Mouse (Mus musculus) liver, adult 2 months (tissue): ENCODE results near the gene Arpc2. TPM values are rescaled to one million over a fixed set of nuclear protein-coding genes. Genes with fewer than 3 reads are reported as not detected.

ENCODE experiments used
- DNase-seq: peaks from one replicate; pipeline ENCODE4 v3.0.0-alpha.2; 2011; ENCODE audit warnings: low read depth, low spot score; ENCODE audit errors: extremely low read depth
- H3K27ac ChIP-seq: fragments of 200-500 bp; replicated peaks from 2 replicates; pipeline ENCODE4 v1.5.1; 2012; ENCODE audit warnings: low read depth, mild to moderate bottlenecking, control low read depth, inconsistent platforms, low read length; ENCODE audit not compliant: insufficient read depth
- H3K27me3 ChIP-seq: fragments of 200-500 bp; 2 replicates; pipeline ENCODE4 v1.6.1; 2012; ENCODE audit warnings: mild to moderate bottlenecking, moderate library complexity, low read length, inconsistent platforms; ENCODE audit not compliant: control insufficient read depth, insufficient read depth
- H3K36me3 ChIP-seq: fragments of 200-500 bp; 2 replicates; pipeline ENCODE4 v1.6.1; 2012; ENCODE audit warnings: low read length, inconsistent platforms; ENCODE audit not compliant: control insufficient read depth, insufficient read depth
- H3K4me1 ChIP-seq: fragments of 200-500 bp; 2 replicates; pipeline ENCODE4 v1.6.1; 2011; ENCODE audit warnings: low read length; ENCODE audit not compliant: control insufficient read depth, insufficient read depth
- H3K4me3 ChIP-seq: fragments of 200-500 bp; 2 replicates; pipeline ENCODE4 v1.5.1; 2011; ENCODE audit warnings: low read depth, mild to moderate bottlenecking, control low read depth, low read length, moderate library complexity; ENCODE audit not compliant: insufficient read depth
- H3K79me2 ChIP-seq: fragments of 200-500 bp; 2 replicates; pipeline ENCODE4 v1.6.1; 2012; ENCODE audit warnings: inconsistent platforms, mild to moderate bottlenecking, low read length, moderate library complexity; ENCODE audit not compliant: control insufficient read depth, insufficient read depth
- H3K9ac ChIP-seq: fragments of 200-500 bp; 2 replicates; pipeline ENCODE4 v1.6.1; 2012; ENCODE audit warnings: low read depth, mild to moderate bottlenecking, control low read depth, inconsistent platforms, low read length
- CTCF ChIP-seq: fragments of 200-500 bp; IDR thresholded peaks from 2 replicates; pipeline ENCODE4 v1.5.1; 2011; ENCODE audit warnings: low read depth, low read length, control low read depth
- POLR2A ChIP-seq: fragments of 200-500 bp; IDR thresholded peaks from 2 replicates; pipeline ENCODE4 v1.6.1; 2011; ENCODE audit warnings: low read length, control low read depth; ENCODE audit not compliant: insufficient read depth; ENCODE audit errors: extremely low read depth
- WGBS: fragments of 180-500 bp; shearing (Covaris S2); methylation state at CpG from one replicate; pipeline ENCODE4 v1.1.7; 2018; 5-methylcytosine and 5-hydroxymethylcytosine counted together
- polyA plus RNA-seq: library from polyadenylated mRNA; depleted of rRNA; stranded (reverse); fragments of >200 nt; gene quantifications from 2 replicates; pipeline ENCODE4 v1.2.3, GENCODE M21; 2012; rRNA removed
- total RNA-seq: library from RNA; depleted of rRNA; stranded (reverse); fragments of >200 nt; gene quantifications from 2 replicates; pipeline ENCODE4 v1.2.3, GENCODE M21; 2014; rRNA removed

Arpc2 gene
- total RNA-seq (83.4 and 96.3 TPM in 2 replicates), polyA plus RNA-seq (59.2 and 70.5 TPM in 2 replicates)

- TF ChIP-seq POLR2A = peak; percentile 88
- TF ChIP-seq CTCF = no peak
- WGBS = 5% methylated on average over 47 of the region's 55 CpGs
- peaks cover 4% of the 10 kb centered on the region for H3K4me1 ChIP-seq
These were observed at the start of gene Arpc2 for GRCm38 (mm10) chr1:74235938-74236589. Gene Arpc2 (plus strand): TSS chr1:74236084.

DNA sequence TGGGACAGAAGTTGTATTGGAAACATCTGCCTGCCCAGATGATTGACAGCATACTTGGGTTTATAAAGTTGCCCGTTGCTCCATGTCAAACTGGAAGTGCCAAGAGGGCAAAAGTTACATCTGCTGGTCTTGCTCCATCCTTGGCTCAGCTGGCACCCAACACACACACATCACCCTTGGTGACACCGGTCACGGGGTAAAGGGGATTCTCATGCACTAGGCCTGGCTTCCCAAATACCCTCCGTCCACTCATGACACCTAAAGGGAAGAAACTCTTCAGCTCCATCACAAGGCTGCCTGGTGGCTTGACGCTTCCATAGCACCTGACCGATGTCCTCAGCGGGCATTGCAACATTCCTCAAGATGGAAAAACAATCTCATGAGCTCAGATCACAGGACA lies 45.4 kb upstream of the Arpc2 start:
- Histone ChIP-seq H3K79me2 (no peaks in the 10 kb centered on the region), H3K27me3 (no peaks in the 10 kb centered on the region), H3K4me3 (no peak overlapping the region), H3K4me1 (peaks cover 18% of the 10 kb centered on the region), H3K36me3 (no peaks in the 10 kb centered on the region), H3K9ac (no peak overlapping the region), H3K27ac (peak overlapping the region; percentile 63)
- WGBS = 30% methylated on average over 7 of the region's 7 CpGs
- peak; percentile 95 for DNase-seq
- TF ChIP-seq POLR2A = no peak
- no peak for TF ChIP-seq CTCF

More at GRCm38 (mm10) chr1:74235938-74236589, at the start of gene Arpc2:
- H3K9ac ChIP-seq = peak within 1 kb of the TSS; percentile 97
- no peaks in the 10 kb centered on the region for H3K36me3 ChIP-seq
- peak within 1 kb of the TSS; percentile 90 for H3K27ac ChIP-seq
- peaks cover 25% of the 10 kb centered on the region for H3K79me2 ChIP-seq
- no peaks in the 10 kb centered on the region for H3K27me3 ChIP-seq
- peak within 1 kb of the TSS; percentile 93 for H3K4me3 ChIP-seq
- peak; percentile 82 for DNase-seq

- Histone ChIP-seq H3K36me3 (no peaks in the 10 kb centered on the region), H3K4me1 (peaks cover 21% of the 10 kb centered on the region), H3K79me2 (no peaks in the 10 kb centered on the region), H3K27me3 (no peaks in the 10 kb centered on the region), H3K4me3 (no peak overlapping the region), H3K9ac (no peak overlapping the region), H3K27ac (peak overlapping the region; percentile 64)
- peak; percentile 92 for DNase-seq
- 22% methylated on average over 2 of the region's 2 CpGs for WGBS
- TF ChIP-seq POLR2A (no peak), CTCF (no peak)
These were observed 43.2 kb upstream of the Arpc2 start for GRCm38 (mm10) chr1:74192711-74193110.

DNA sequence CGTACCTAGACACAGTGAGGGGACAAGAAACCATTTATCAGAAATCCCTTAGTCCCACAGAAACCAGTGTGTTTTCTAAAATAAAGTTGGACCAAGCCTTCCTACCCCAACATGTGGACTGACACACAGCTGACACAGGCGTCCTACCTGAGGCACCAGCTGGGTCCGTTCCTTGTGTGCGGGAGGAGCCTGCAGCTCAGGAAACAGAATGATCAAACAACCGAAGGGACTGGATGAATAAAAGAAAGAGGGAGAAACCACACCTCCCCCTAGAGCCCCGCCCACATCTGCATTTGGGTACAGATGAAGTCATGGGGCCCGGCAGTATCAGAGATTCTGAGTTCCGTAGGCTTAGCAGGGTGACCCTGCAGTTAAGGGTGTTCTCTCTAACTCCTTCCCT lies 41.4 kb upstream of the Arpc2 start, which contains the start of gene Cxcr1:
Cxcr1 (minus strand) TSS at position 187 of the 400 bp plus-strand sequence.
- no peak for DNase-seq
- 83% methylated on average over 8 of the region's 8 CpGs for WGBS
- H3K36me3 ChIP-seq = no peaks in the 10 kb centered on the region
- H3K4me1 ChIP-seq = peaks cover 30% of the 10 kb centered on the region
- no peak within 1 kb of the TSS for H3K4me3 ChIP-seq
- H3K9ac ChIP-seq = no peak within 1 kb of the TSS
- no peak within 1 kb of the TSS for H3K27ac ChIP-seq
- no peaks in the 10 kb centered on the region for H3K27me3 ChIP-seq
- TF ChIP-seq POLR2A = no peak
- no peak for TF ChIP-seq CTCF
- no peaks in the 10 kb centered on the region for H3K79me2 ChIP-seq

DNA sequence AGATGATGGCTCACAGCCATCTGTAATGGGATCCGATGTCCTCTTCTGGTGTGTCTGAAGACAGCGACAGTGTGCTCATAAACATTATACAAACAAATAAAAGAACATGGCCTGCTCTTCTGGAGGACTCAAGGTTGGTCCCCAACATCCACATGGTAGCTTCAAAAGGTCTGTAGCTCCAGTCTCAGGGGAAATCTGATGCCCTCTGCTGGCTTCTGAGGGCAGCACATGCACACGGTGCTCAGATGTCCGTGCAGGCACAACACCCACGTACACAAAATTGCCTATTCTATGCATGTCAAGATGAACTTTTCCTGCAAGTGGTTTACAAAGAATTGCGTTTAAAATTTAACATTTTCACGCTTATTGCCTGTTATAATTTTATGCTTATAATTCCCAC lies 39.9 kb upstream of the Arpc2 start:
- peak; percentile 66 for DNase-seq
- TF ChIP-seq CTCF = peak; percentile 93
- TF ChIP-seq POLR2A = no peak
- 22% methylated on average over 7 of the region's 7 CpGs for WGBS

More for the DNA sequence above, 39.9 kb upstream of the Arpc2 start:
- H3K4me1 ChIP-seq = peaks cover 23% of the 10 kb centered on the region
- H3K27me3 ChIP-seq = no peaks in the 10 kb centered on the region
- H3K36me3 ChIP-seq = no peaks in the 10 kb centered on the region
- H3K9ac ChIP-seq = no peak overlapping the region
- no peak overlapping the region for H3K27ac ChIP-seq
- no peak overlapping the region for H3K4me3 ChIP-seq
- no peaks in the 10 kb centered on the region for H3K79me2 ChIP-seq
